Mouse (Mus musculus) adrenal gland, adult 8-10 months (tissue): ENCODE results near the gene Lpcat3. TPM values are rescaled to one million over a fixed set of nuclear protein-coding genes. Genes with fewer than 3 reads are reported as not detected.
A peak's percentile ranks its signal among the peaks of the same experiment; 100 is the strongest.
"Not testable (repeated sequence)": the region's sequence is repeated elsewhere in the genome, so short reads cannot be mapped to it uniquely, and the experiment has no call there.

Experiments
- DNase-seq: peaks from one replicate; pipeline ENCODE4 v3.0.0; 2022
- total RNA-seq, 4 experiments: library from RNA; stranded (reverse); gene quantifications; 2 replicates each; pipeline ENCODE4 v1.2.4; 2022

The Lpcat3 gene
- total RNA-seq, 4 experiments from 2014 or later: 75.1 to 111 (median 90.7) TPM

DNA sequence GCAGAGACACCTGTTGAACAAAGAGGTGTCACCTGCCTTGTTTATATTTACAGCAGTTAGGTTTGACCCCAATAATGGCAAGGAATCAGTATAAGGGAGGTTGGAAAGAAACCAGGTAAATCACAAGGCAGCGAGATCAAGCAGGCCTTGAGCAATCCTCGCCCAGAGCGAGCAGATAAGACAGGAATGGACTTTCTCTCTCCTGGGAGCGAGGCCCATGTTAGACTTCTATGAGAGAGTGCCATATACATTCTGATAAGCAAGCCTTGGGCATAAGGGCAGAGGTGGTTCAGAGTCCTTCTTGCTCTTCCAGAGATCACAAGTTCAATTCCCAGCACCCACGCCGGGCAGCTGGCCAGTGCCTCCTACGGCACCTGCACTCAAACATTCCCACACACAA, 15.9 kb downstream of the Lpcat3 start:
- DNase-seq: no peak

DNA sequence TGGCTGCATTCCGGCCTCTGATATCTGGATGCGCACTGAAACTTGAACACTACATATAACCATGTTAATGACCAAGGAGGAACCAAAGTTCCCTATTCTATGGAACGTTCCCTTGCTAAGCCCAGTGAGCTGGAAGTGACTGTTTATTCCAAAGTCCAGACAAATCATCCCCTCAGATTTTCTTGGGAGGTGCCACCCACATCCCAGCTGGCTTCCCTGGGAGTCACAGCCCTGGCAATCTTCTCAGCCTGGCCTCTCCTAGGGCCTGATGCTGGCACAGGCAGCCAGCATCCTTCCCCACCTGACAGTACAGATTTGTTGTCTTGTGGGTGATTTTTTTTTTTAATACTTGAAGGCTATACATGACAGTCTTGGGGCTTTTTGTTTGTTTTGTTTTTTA, 16.7 kb downstream of the Lpcat3 start:
- no peak for DNase-seq

- not testable (repeated sequence) for DNase-seq
These were observed 19.5 kb downstream of the Lpcat3 start for GRCm38 (mm10) chr6:124682291-124682690.

DNA sequence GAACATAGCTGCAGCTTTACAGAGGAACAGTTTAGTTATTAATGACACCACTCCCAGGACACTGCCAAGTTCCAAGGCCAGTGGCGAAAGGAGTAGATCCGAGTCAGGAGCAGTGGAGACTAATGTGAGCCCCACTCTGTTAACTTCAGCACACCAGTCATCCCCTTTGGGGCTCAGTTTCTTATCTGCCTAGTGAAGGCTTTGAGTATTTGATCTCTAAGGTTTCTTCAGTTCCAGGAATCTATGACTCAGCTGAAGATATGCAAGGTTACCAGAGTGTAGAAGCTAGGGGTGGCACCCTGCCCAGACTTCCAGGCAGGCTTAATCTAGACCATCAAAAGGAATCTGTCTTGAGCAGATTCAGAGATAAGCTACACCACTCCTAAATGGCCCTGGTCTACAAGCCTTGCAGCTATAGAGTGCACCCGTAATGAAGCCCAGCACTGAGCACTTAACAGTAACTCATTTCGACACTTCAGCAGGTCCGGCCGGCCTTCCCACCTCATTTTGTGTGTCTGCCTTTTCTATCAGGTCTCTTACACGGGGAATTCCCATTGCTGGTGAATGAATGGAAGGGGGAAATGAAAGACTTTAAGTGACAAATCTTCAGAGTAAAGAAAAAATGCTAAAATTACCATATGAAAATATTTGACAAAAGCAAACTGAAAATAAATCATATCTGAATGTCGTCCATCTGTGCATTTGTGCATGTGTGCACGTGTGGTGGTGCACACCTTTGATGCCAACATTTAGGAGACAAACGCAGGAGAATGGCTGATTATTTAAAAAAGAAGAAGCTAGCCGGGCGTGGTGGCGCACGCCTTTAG, 21.0 kb downstream of the Lpcat3 start:
- DNase-seq: peak; percentile 89

- no peak for DNase-seq
These were observed 23.0 kb downstream of the Lpcat3 start for GRCm38 (mm10) chr6:124685606-124686386.

DNA sequence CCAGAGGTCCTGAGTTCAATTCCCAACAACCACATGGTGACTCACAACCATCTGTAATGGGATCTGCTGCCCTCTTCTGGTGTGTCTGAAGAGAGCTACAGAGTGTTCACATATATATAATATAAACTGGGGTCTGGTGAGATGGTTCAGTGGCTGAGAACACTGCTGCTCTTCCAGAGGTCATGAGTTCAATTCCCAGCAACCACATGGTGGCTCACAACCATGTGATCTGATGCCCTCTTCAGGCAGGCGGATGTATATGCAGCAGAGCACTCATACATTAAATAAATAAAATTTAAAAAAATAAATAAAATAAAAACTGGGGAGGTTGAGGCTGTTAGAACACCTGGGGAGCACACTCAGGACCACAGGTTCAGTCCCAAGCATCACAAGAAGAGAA, 23.8 kb downstream of the Lpcat3 start:
- not testable (repeated sequence) for DNase-seq

- no peak for DNase-seq
These were observed 25.4 kb downstream of the Lpcat3 start for GRCm38 (mm10) chr6:124688151-124688758.

GRCm38 (mm10) chr6:124689011-124689410, 26.2 kb downstream of the Lpcat3 start:
- no peak for DNase-seq

DNA sequence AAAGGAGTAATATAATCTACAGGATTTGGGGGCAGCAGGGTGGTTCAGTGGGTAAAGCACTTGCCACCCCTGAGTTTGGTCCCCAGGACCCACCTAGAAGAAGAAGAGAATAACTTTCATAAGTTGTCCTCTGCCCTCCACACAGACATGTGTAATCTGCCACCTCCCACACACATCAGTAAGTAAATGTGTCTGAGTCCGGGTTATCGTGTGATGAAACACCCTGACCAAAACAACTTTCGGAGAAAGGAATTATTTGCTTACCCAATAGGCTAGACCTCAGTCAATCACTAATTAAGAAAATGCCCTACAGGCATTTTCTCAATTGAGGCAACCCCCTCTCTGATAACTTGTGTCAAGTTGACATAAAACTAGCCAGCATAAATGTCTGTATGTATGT, 27.7 kb downstream of the Lpcat3 start:
- no peak for DNase-seq

DNA sequence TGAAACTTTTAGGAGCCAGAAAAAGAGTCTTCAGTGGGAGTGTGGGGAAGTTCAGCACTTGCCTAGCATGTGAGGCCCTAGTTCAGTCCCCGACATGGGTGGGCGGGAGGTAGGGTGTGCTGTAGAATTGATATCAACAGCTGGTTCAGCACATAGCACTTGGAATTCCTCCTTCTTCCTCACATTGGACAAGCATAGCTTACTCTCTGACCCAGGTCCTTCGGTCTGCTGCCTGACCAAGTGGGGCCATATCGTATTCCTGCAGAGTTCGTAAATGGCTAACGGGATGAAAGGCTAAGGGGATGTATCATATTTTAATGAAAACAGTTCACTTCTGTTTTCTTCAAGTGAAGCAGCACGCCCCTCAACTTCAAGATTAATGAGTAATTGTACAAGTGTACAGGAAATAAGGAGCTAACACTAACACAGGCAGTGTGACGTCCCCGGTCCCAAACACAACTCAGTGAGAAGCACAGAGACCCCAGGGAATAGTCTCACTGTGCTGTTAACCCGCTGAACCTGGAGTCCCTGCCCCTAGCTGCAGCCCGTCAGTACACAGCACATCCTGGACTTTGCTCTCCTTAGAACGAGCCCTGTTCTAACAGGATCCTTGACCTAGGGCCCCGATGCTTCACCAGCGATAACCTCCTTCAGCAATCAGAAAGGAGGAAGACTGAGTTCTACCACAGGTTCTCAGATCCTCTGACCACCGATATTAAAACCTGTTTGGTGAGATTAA, 30.6 kb downstream of the Lpcat3 start:
- no peak for DNase-seq

DNA sequence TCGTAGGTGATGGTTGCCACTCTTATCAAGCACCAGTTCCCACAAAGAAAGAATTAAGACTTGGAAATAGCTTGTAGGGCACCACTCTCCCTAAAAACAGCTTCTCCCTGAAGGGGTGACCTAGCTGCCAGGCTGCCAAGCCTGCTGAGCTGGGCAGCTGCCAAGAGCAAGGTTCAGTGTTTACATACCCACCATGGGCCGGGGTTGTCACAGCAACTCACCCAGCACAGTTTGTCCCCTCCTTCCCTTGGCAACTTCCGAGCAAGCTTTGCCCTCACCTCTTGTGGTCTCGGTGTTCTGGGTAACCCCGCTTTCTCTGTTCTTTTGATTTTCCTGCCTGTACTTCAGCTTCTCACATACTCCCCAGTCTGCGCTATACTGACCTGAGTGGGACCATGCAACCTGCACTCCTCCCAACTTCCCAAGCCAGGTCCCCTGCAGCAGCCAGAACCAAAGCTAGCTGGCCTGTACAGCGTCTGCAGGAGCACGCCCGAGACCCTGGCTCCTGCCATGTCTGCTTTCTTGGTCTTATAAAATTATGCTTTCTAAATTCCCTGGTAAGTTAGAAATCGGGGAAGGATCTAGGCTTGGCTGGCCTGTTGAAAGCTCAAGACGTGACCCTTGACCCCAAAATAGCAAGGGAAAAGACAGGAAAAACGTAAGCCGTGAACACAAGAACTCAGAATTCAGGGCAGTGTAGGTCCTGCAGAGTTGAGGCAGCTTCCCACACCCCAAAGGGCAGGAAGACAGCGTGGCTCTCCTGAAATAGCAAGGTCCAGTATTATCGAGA, 31.5 kb downstream of the Lpcat3 start:
- DNase-seq: no peak

DNA sequence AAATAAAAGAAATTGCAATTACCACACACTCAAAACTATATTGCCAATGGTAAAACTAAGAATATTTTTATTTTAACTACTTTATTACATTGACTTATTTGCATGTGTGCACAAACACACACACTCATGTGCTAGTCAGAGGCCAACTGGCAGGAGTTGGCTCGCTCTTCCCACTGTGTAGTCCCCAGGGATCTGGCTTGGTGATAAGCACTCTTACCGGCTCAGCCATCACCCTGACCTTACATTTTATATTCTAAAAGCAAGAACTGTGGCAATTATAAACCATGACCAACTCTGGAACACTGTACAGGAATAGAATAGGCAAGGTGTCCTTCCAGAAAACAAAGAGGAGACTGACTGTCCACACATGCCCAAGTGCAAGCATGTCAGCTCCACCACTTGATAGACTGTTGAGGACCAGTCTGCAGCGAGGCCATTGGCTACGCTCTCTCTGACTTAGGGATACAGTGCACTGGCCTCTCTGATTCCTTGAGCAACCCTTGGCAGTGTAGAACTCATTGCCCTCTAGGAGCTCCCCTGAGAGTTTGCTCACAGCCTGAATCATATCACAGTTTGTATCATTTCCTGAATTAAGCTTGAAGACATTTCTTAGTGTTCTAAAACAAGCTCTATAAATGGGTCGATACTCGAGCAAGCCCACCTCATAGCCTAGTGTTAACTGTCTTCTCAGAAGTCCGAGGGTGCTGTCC, 33.8 kb downstream of the Lpcat3 start:
- no peak for DNase-seq

DNA sequence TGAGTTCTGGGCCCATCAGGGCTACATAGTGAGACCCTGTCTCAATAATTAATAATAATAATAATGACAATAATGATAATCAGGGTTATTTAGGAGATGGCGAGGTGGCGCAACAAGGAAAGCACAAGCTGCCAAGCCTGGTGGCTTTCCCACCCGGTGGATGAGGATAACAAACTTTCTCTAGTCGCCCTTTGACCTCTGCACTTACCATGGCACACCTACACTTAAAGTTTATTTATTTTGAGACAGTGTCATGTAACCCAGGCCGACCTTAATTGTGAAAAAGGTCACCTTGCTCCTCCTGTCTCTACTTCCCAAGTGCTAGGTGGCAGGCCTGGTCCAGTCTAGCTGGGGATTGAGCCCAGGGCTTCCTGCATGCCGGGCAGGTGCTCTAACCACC, 35.9 kb downstream of the Lpcat3 start:
- DNase-seq: no peak

DNA sequence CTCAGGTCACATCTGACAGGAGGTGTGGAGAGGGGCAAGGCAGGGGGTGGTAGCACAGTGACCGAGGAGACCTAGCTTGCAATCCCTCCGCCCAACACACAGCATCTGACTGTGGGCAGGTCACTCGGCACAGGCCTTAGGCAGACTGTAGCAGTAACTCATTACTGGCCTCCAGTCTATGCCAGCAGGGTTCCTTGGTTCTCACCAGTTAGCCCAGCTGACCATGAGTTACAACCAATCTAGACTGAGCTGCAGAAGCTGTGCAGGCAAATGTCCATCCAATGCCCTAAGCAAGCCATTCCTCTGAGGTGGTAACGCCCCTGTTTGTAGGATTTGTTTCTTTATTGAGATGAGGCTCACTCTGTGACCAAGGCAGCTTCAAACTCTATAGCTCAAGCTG, 36.5 kb downstream of the Lpcat3 start:
- no peak for DNase-seq

DNA sequence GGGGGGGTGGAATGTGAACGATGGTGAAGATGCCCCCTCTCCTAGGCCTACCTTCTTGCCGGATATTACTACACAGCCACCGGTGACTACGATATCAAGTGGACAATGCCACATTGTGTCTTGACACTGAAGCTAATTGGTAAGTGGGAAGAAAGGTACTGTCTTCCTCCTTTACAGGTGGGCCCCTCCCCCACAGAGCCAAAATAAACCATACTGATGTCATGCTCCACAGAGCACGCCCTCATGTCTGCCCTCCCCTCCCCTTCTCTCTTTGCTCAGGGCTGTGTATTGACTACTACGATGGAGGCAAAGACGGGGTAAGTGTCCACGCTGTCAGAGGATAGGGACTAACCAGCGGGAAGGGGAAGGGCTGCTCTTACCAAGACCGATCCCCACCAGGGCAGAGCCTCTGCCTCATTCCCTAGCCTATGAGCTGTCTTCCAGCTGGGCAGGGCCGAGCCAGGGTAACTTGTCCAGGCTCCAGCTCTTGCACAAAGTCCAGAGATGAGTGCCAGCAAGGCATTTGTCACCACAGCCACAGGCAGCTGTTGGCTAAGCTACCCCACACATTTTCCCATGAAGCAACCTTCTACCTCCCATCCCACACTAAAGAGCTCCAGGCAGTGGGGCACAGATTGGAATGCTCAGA, 37.3 kb downstream of the Lpcat3 start:
- peak; percentile 86 for DNase-seq

- DNase-seq: no peak
These were observed 38.5 kb downstream of the Lpcat3 start for GRCm38 (mm10) chr6:124701338-124701737.

GRCm38 (mm10) chr6:124702102-124702783, 39.4 kb downstream of the Lpcat3 start:
- DNase-seq: no peak

GRCm38 (mm10) chr6:124702784-124703103, 39.9 kb downstream of the Lpcat3 start:
- DNase-seq: no peak

DNA sequence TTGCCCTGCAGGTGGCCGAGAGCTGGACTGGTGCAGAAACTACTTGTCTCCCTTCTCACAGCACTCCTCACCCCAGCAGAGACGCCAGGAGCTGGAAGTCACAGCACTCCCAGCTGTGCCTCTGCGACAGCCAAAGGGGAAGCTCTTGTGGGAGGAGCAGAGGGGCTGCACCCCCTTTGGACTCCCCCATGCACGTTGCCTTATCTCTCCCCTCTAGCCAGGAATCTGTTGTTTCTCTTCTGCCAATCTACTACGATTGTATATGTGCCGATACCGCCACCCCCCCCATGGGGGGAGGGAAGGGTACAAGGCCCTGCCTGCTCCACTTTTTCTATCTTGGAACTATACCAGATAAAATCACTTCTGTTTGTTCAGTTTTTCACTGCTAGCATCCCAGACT, 41.0 kb downstream of the Lpcat3 start:
- DNase-seq: no peak

- DNase-seq: no peak
These were observed 41.6 kb downstream of the Lpcat3 start for GRCm38 (mm10) chr6:124704417-124704816.
